Mouse (Mus musculus): ENCODE measurements around the gene BC117090. TPM values are rescaled to one million over a fixed set of nuclear protein-coding genes. Genes with fewer than 3 reads are reported as not detected.

Gene BC117090
- not detected for total RNA-seq (2023)

GRCm38 (mm10) chr16:36334232-36334631, at the start of gene BC117090:
Gene BC117090 (minus strand): TSS chr16:36334332.

GRCm38 (mm10) chr16:36367648-36368047, 33.5 kb upstream of the BC117090 start, which contains the start of gene BC100530:
Gene BC100530 (minus strand): TSS chr16:36367748.

GRCm38 (mm10) chr16:36276796-36277195, 57.3 kb downstream of the BC117090 start, which contains the start of gene Stfa1:
Gene Stfa1 (plus strand): TSS chr16:36276951.

Other genes starting within 250 kb of the BC117090 start
- gene Csta1, start 203.1 kb downstream of the BC117090 start, total RNA-seq (2023) = not detected
- not detected for gene Stfa2l1, start 177.5 kb downstream of the BC117090 start, total RNA-seq (2023)
- gene Gm5483, start 150.1 kb downstream of the BC117090 start, total RNA-seq (2023) = not detected
- gene Gm5416, start 123.9 kb downstream of the BC117090 start, total RNA-seq (2023) = not detected
- not detected for gene 2010005H15Rik, start 112.9 kb downstream of the BC117090 start, total RNA-seq (2023)
- not detected for gene Stfa1, start 57.4 kb downstream of the BC117090 start, total RNA-seq (2023)
- not detected for gene BC100530, start 33.4 kb upstream of the BC117090 start, total RNA-seq (2023)
- gene Stfa2, start 74.1 kb upstream of the BC117090 start, total RNA-seq (2023) = not detected
- not detected for gene Stfa3, start 121.1 kb upstream of the BC117090 start, total RNA-seq (2023)
- not detected for gene Casr, start 227.8 kb upstream of the BC117090 start, total RNA-seq (2023)